Mouse (Mus musculus): ENCODE results near the gene Zfp978. TPM values are rescaled to one million over a fixed set of nuclear protein-coding genes. Genes with fewer than 3 reads are reported as not detected.

The Zfp978 gene
- polyA plus RNA-seq, 1 experiment from 2014 or later = 0.14 TPM

Other genes with a start within 250 kb of the Zfp978 start
- 4.6 and 5.9 TPM in 2 replicates for gene Zfp991, start 229.3 kb upstream of the Zfp978 start, polyA plus RNA-seq (2015; fragmentation: Nextera tagmentation; extraction: Ambion mirVana)
- gene Zfp988, start 55.6 kb upstream of the Zfp978 start, polyA plus RNA-seq (2015; fragmentation: Nextera tagmentation; extraction: Ambion mirVana) = 0.10 and 0.12 TPM in 2 replicates
- gene Zfp982, start 131.1 kb downstream of the Zfp978 start, polyA plus RNA-seq (2015; fragmentation: Nextera tagmentation; extraction: Ambion mirVana) = 3.9 and 5.0 TPM in 2 replicates
- gene Gm16503, start 178.9 kb downstream of the Zfp978 start, polyA plus RNA-seq (2015; fragmentation: Nextera tagmentation; extraction: Ambion mirVana) = 0.73 and 0.83 TPM in 2 replicates
- gene Zfp985, start 192.0 kb downstream of the Zfp978 start, polyA plus RNA-seq (2015; fragmentation: Nextera tagmentation; extraction: Ambion mirVana) = 0.13 and 0.18 TPM in 2 replicates

All from hindbrain, embryonic 15.5 days (tissue).